Mouse (Mus musculus): ENCODE measurements at regions not wholly inside any gene's neighbourhood (a gene's known extent, or its start where the extent isn't known, plus 50 kb on each side); places are given as distances from the start of the nearest gene placed in this dataset.
A peak's percentile ranks its signal among the peaks of the same experiment; 100 is the strongest.

GRCm38 (mm10) chr4:142989175-142989574, 223.6 kb downstream of the Prdm2 start:
- no peak overlapping the region for H3K9ac ChIP-seq (replicated peaks; ENCODE audit: low read length)
- H3K36me3 ChIP-seq (ENCODE audit: control insufficient read depth, insufficient read depth, low read length) = no peaks in the 10 kb centered on the region
- H3K4me2 ChIP-seq (ENCODE audit: low read length) = peak overlapping the region; percentile 11; the same call in 1 of the 2 replicates
- peak; percentile 71 for DNase-seq
- H3K4me3 ChIP-seq (replicated peaks; ENCODE audit: low read depth, low read length) = no peak overlapping the region
- WGBS = 3% methylated on average over 8 of the region's 8 CpGs
- no peaks in the 10 kb centered on the region for H3K27me3 ChIP-seq (ENCODE audit: control insufficient read depth, insufficient read depth, low read length)
- no peaks in the 10 kb centered on the region for H3K9me3 ChIP-seq (ENCODE audit: control insufficient read depth, low read length)
- H3K4me1 ChIP-seq (ENCODE audit: control insufficient read depth, insufficient read depth, low read length) = 0 out of 2 replicates have a peak, but pooled peaks cover 2% of the 10 kb centered on the region
- peak; percentile 31; the same call in 1 of the 2 replicates for ATAC-seq (ENCODE audit: low FRiP score, low TSS enrichment)
- no peak overlapping the region for H3K27ac ChIP-seq (replicated peaks; ENCODE audit: low read depth, low read length)

- no peak overlapping the region for H3K4me2 ChIP-seq (ENCODE audit: low read length)
- H3K4me3 ChIP-seq (replicated peaks; ENCODE audit: low read depth, low read length) = no peak overlapping the region
- peak overlapping the region; percentile 65 for H3K27ac ChIP-seq (replicated peaks; ENCODE audit: low read depth, low read length)
- WGBS = 36% methylated on average over 6 of the region's 6 CpGs
- DNase-seq (no peak), ATAC-seq (ENCODE audit: low FRiP score, low TSS enrichment) (no peak)
- peaks cover 18% of the 10 kb centered on the region; the same call in 1 of the 2 replicates for H3K4me1 ChIP-seq (ENCODE audit: control insufficient read depth, insufficient read depth, low read length)
- no peak overlapping the region for H3K9ac ChIP-seq (replicated peaks; ENCODE audit: low read length)
- H3K27me3 ChIP-seq (ENCODE audit: control insufficient read depth, insufficient read depth, low read length) = no peaks in the 10 kb centered on the region
- no peaks in the 10 kb centered on the region for H3K36me3 ChIP-seq (ENCODE audit: control insufficient read depth, insufficient read depth, low read length)
- H3K9me3 ChIP-seq (ENCODE audit: control insufficient read depth, low read length) = no peaks in the 10 kb centered on the region
Observed at GRCm38 (mm10) chr4:142983295-142983624, 229.5 kb downstream of the Prdm2 start.

- H3K9me3 ChIP-seq (ENCODE audit: control insufficient read depth, low read length) = no peaks in the 10 kb centered on the region
- 43% methylated on average over 8 of the region's 8 CpGs for WGBS
- H3K27me3 ChIP-seq (ENCODE audit: control insufficient read depth, insufficient read depth, low read length) = no peaks in the 10 kb centered on the region
- H3K9ac ChIP-seq (replicated peaks; ENCODE audit: low read length) = no peak overlapping the region
- H3K4me2 ChIP-seq (ENCODE audit: low read length) = no peak overlapping the region
- H3K36me3 ChIP-seq (ENCODE audit: control insufficient read depth, insufficient read depth, low read length) = no peaks in the 10 kb centered on the region
- DNase-seq = peak; percentile 36
- no peak overlapping the region for H3K4me3 ChIP-seq (replicated peaks; ENCODE audit: low read depth, low read length)
- H3K4me1 ChIP-seq (ENCODE audit: control insufficient read depth, insufficient read depth, low read length) = peaks cover 18% of the 10 kb centered on the region; the same call in 1 of the 2 replicates
- peak overlapping the region; percentile 65; the same call in 1 of the 2 replicates for H3K27ac ChIP-seq (replicated peaks; ENCODE audit: low read depth, low read length)
- no peak for ATAC-seq (ENCODE audit: low FRiP score, low TSS enrichment)
Observed at GRCm38 (mm10) chr4:142982585-142983294, 230.1 kb downstream of the Prdm2 start.

GRCm38 (mm10) chr4:142975620-142976019, 237.2 kb downstream of the Prdm2 start:
- Histone ChIP-seq H3K27me3 (ENCODE audit: control insufficient read depth, insufficient read depth, low read length) (no peaks in the 10 kb centered on the region), H3K9me3 (ENCODE audit: control insufficient read depth, low read length) (no peaks in the 10 kb centered on the region), H3K36me3 (ENCODE audit: control insufficient read depth, insufficient read depth, low read length) (no peaks in the 10 kb centered on the region), H3K4me2 (ENCODE audit: low read length) (no peak overlapping the region), H3K9ac (replicated peaks; ENCODE audit: low read length) (no peak overlapping the region), H3K4me1 (ENCODE audit: control insufficient read depth, insufficient read depth, low read length) (no peaks in the 10 kb centered on the region), H3K27ac (replicated peaks; ENCODE audit: low read depth, low read length) (no peak overlapping the region), H3K4me3 (replicated peaks; ENCODE audit: low read depth, low read length) (no peak overlapping the region)
- DNase-seq (no peak), ATAC-seq (ENCODE audit: low FRiP score, low TSS enrichment) (no peak)
- WGBS = 74% methylated on average over 11 of the region's 11 CpGs

- Histone ChIP-seq H3K9ac (replicated peaks; ENCODE audit: low read length) (no peak overlapping the region), H3K4me1 (ENCODE audit: control insufficient read depth, insufficient read depth, low read length) (no peaks in the 10 kb centered on the region), H3K27me3 (ENCODE audit: control insufficient read depth, insufficient read depth, low read length) (no peaks in the 10 kb centered on the region), H3K9me3 (ENCODE audit: control insufficient read depth, low read length) (no peaks in the 10 kb centered on the region), H3K4me3 (replicated peaks; ENCODE audit: low read depth, low read length) (no peak overlapping the region), H3K27ac (replicated peaks; ENCODE audit: low read depth, low read length) (no peak overlapping the region), H3K4me2 (ENCODE audit: low read length) (no peak overlapping the region), H3K36me3 (ENCODE audit: control insufficient read depth, insufficient read depth, low read length) (no peaks in the 10 kb centered on the region)
- ATAC-seq (ENCODE audit: low FRiP score, low TSS enrichment) (no peak), DNase-seq (no peak)
- 85% methylated on average over 4 of the region's 4 CpGs for WGBS
Observed at GRCm38 (mm10) chr4:142970040-142970439, 242.8 kb downstream of the Prdm2 start.

GRCm38 (mm10) chr4:142967604-142968003, 245.2 kb downstream of the Prdm2 start:
- no peak for ATAC-seq (ENCODE audit: low FRiP score, low TSS enrichment)
- 0 out of 2 replicates have a peak, but pooled peaks cover 3% of the 10 kb centered on the region for H3K4me1 ChIP-seq (ENCODE audit: control insufficient read depth, insufficient read depth, low read length)
- H3K4me3 ChIP-seq (replicated peaks; ENCODE audit: low read depth, low read length) = no peak overlapping the region
- no peak overlapping the region for H3K4me2 ChIP-seq (ENCODE audit: low read length)
- H3K36me3 ChIP-seq (ENCODE audit: control insufficient read depth, insufficient read depth, low read length) = no peaks in the 10 kb centered on the region
- WGBS = 95% methylated on average over 2 of the region's 2 CpGs
- H3K27me3 ChIP-seq (ENCODE audit: control insufficient read depth, insufficient read depth, low read length) = no peaks in the 10 kb centered on the region
- no peak for DNase-seq
- no peaks in the 10 kb centered on the region for H3K9me3 ChIP-seq (ENCODE audit: control insufficient read depth, low read length)
- no peak overlapping the region for H3K9ac ChIP-seq (replicated peaks; ENCODE audit: low read length)
- H3K27ac ChIP-seq (replicated peaks; ENCODE audit: low read depth, low read length) = no peak overlapping the region

- peak; percentile 93 for DNase-seq
- H3K27ac ChIP-seq (replicated peaks; ENCODE audit: low read depth, low read length) = peak overlapping the region; percentile 87
- no peaks in the 10 kb centered on the region for H3K27me3 ChIP-seq (ENCODE audit: control insufficient read depth, insufficient read depth, low read length)
- WGBS = 24% methylated on average over 8 of the region's 8 CpGs
- H3K9ac ChIP-seq (replicated peaks; ENCODE audit: low read length) = no peak overlapping the region; the same call in 1 of the 2 replicates
- no peaks in the 10 kb centered on the region for H3K36me3 ChIP-seq (ENCODE audit: control insufficient read depth, insufficient read depth, low read length)
- H3K9me3 ChIP-seq (ENCODE audit: control insufficient read depth, low read length) = no peaks in the 10 kb centered on the region
- H3K4me2 ChIP-seq (ENCODE audit: low read length) = no peak overlapping the region
- no peak overlapping the region for H3K4me3 ChIP-seq (replicated peaks; ENCODE audit: low read depth, low read length)
- H3K4me1 ChIP-seq (ENCODE audit: control insufficient read depth, insufficient read depth, low read length) = peaks cover 28% of the 10 kb centered on the region
- ATAC-seq (ENCODE audit: low FRiP score, low TSS enrichment) = peak; percentile 82
Observed at GRCm38 (mm10) chr4:142956832-142957429, 255.9 kb downstream of the Prdm2 start.

GRCm38 (mm10) chr4:142956376-142956775, 256.4 kb downstream of the Prdm2 start:
- WGBS = 66% methylated on average over 5 of the region's 5 CpGs
- peaks cover 28% of the 10 kb centered on the region for H3K4me1 ChIP-seq (ENCODE audit: control insufficient read depth, insufficient read depth, low read length)
- no peak overlapping the region for H3K4me3 ChIP-seq (replicated peaks; ENCODE audit: low read depth, low read length)
- DNase-seq (no peak), ATAC-seq (ENCODE audit: low FRiP score, low TSS enrichment) (no peak)
- no peaks in the 10 kb centered on the region for H3K27me3 ChIP-seq (ENCODE audit: control insufficient read depth, insufficient read depth, low read length)
- H3K36me3 ChIP-seq (ENCODE audit: control insufficient read depth, insufficient read depth, low read length) = no peaks in the 10 kb centered on the region
- H3K9me3 ChIP-seq (ENCODE audit: control insufficient read depth, low read length) = no peaks in the 10 kb centered on the region
- no peak overlapping the region for H3K9ac ChIP-seq (replicated peaks; ENCODE audit: low read length)
- peak overlapping the region; percentile 87 for H3K27ac ChIP-seq (replicated peaks; ENCODE audit: low read depth, low read length)
- no peak overlapping the region for H3K4me2 ChIP-seq (ENCODE audit: low read length)

- H3K27me3 ChIP-seq (ENCODE audit: control insufficient read depth, insufficient read depth, low read length) = no peaks in the 10 kb centered on the region
- DNase-seq = peak; percentile 85
- ATAC-seq (ENCODE audit: low FRiP score, low TSS enrichment) = no peak
- H3K36me3 ChIP-seq (ENCODE audit: control insufficient read depth, insufficient read depth, low read length) = no peaks in the 10 kb centered on the region
- 0 out of 2 replicates have a peak overlapping the region, but pooled peaks have one; percentile 17 for H3K4me2 ChIP-seq (ENCODE audit: low read length)
- H3K27ac ChIP-seq (replicated peaks; ENCODE audit: low read depth, low read length) = peak overlapping the region; percentile 73
- peaks cover 32% of the 10 kb centered on the region for H3K4me1 ChIP-seq (ENCODE audit: control insufficient read depth, insufficient read depth, low read length)
- H3K9me3 ChIP-seq (ENCODE audit: control insufficient read depth, low read length) = no peaks in the 10 kb centered on the region
- 4% methylated on average over 9 of the region's 9 CpGs for WGBS
- H3K4me3 ChIP-seq (replicated peaks; ENCODE audit: low read depth, low read length) = no peak overlapping the region
- no peak overlapping the region for H3K9ac ChIP-seq (replicated peaks; ENCODE audit: low read length)
Observed at GRCm38 (mm10) chr4:142953724-142954123, 259.1 kb downstream of the Prdm2 start.
